Mouse (Mus musculus) forebrain, postnatal 0 days (tissue): ENCODE results near the gene Slc16a9. TPM values are rescaled to one million over a fixed set of nuclear protein-coding genes. Genes with fewer than 3 reads are reported as not detected.

Experiments
- ATAC-seq: fragments of 200-750 bp; cut with Nextera tagmentation; 2 replicates; pipeline ENCODE4 v1.8.0; 2017; ENCODE audit warnings: mild to moderate bottlenecking, moderate library complexity
- DNase-seq: peaks from one replicate; pipeline ENCODE4 v3.0.0-alpha.2; 2015
- H3K27ac ChIP-seq: fragments of 300-500 bp; sonication (generic); 2 replicates; pipeline ENCODE4 v1.5.1; 2014; ENCODE audit warnings: low read depth, mild to moderate bottlenecking, antibody characterized with exemption, low read length, moderate library complexity, mixed read lengths
- H3K27me3 ChIP-seq: fragments of 300-500 bp; sonication (generic); 2 replicates; pipeline ENCODE4 v1.6.1; 2014; ENCODE audit warnings: mild to moderate bottlenecking, low read length, mixed read lengths; ENCODE audit not compliant: insufficient read depth
- H3K36me3 ChIP-seq: fragments of 300-500 bp; sonication (generic); 2 replicates; pipeline ENCODE4 v1.6.1; 2014; ENCODE audit warnings: mild to moderate bottlenecking, moderate library complexity; ENCODE audit not compliant: insufficient read depth
- H3K4me1 ChIP-seq: fragments of 300-500 bp; sonication (generic); 2 replicates; pipeline ENCODE4 v1.6.1; 2014; ENCODE audit warnings: antibody characterized with exemption; ENCODE audit not compliant: insufficient read depth
- H3K4me2 ChIP-seq: fragments of 300-500 bp; sonication (generic); 2 replicates; pipeline ENCODE4 v1.6.1; 2014; ENCODE audit warnings: low read depth, mild to moderate bottlenecking, moderate library complexity
- H3K4me3 ChIP-seq: fragments of 300-500 bp; sonication (generic); 2 replicates; pipeline ENCODE4 v1.5.1; 2014; ENCODE audit warnings: low read depth, low read length, mixed read lengths
- H3K9ac ChIP-seq: fragments of 300-500 bp; sonication (generic); 2 replicates; pipeline ENCODE4 v1.6.1; 2014; ENCODE audit warnings: mild to moderate bottlenecking
- H3K9me3 ChIP-seq: fragments of 300-500 bp; sonication (generic); 2 replicates; pipeline ENCODE4 v1.6.1; 2016; ENCODE audit warnings: low read length
- CTCF ChIP-seq: sonication (generic); IDR thresholded peaks from 2 replicates; pipeline ENCODE4 v1.5.1; 2016; ENCODE audit warnings: antibody characterized with exemption, control low read depth, low read depth
- WGBS: fragments of 180-500 bp; shearing (Covaris S2); extraction: QIAGEN DNeasy Blood & Tissue Kit; methylation state at CpG from one replicate; pipeline ENCODE4 v1.1.7; 2014; 5-methylcytosine and 5-hydroxymethylcytosine counted together
- polyA plus RNA-seq: library from polyadenylated mRNA; unstranded; fragments of >200 nt; fragmentation: Nextera tagmentation; extraction: Ambion mirVana; gene quantifications from 2 replicates; pipeline ENCODE4 v1.2.1, GENCODE M21; 2015
- total RNA-seq: library from RNA; depleted of rRNA; stranded (reverse); fragments of >200 nt; gene quantifications from 2 replicates; pipeline ENCODE4 v1.2.3, GENCODE M21; 2014

Slc16a9 gene
- total and polyA plus RNA-seq, 2 experiments from 2014 or later = 2.6 to 6.1 TPM

DNA sequence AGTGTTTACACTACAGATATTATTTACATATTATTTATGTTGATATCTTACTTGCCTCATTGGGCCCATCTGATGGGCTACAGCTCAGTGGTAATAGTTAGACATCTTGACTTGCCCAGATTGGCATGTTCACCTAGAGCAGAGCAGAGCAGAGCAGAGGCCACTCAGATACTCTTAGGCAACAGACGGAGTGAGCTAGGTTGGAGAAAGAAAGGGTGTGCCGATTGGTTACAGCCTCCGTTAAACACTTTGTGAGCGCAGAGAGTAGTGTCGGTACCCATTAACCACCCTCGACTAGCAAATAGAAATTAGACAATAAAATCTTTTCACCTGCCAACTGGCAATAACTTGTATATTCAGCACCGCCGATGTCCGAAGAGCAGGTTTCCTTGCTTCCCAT lies 1.2 kb downstream of the Slc16a9 start:
- WGBS = 30% methylated on average over 9 of the region's 9 CpGs

GRCm38 (mm10) chr10:70250354-70250753 lies 5.5 kb downstream of the Slc16a9 start:
- no peak for TF ChIP-seq CTCF
- WGBS = 85% methylated on average over 4 of the region's 4 CpGs
- no peaks in the 10 kb centered on the region; the same call in 1 of the 2 replicates for H3K27me3 ChIP-seq
- H3K4me1 ChIP-seq = no peaks in the 10 kb centered on the region
- no peak for ATAC-seq
- H3K36me3 ChIP-seq = no peaks in the 10 kb centered on the region
- H3K9ac ChIP-seq = no peak overlapping the region
- no peak overlapping the region for H3K4me3 ChIP-seq
- no peak for DNase-seq
- H3K27ac ChIP-seq = no peak overlapping the region
- no peak overlapping the region for H3K4me2 ChIP-seq
- H3K9me3 ChIP-seq = no peaks in the 10 kb centered on the region

More for the DNA sequence above, 1.2 kb downstream of the Slc16a9 start:
- no peak for ATAC-seq
- Histone ChIP-seq H3K4me2 (peak overlapping the region; percentile 98), H3K4me1 (no peaks in the 10 kb centered on the region), H3K36me3 (no peaks in the 10 kb centered on the region), H3K27ac (no peak overlapping the region), H3K27me3 (peaks cover 12% of the 10 kb centered on the region), H3K9me3 (no peaks in the 10 kb centered on the region), H3K4me3 (peak overlapping the region; percentile 63), H3K9ac (0 out of 2 replicates have a peak overlapping the region, but pooled peaks have one; percentile 74)
- TF ChIP-seq CTCF = no peak
- no peak for DNase-seq

GRCm38 (mm10) chr10:70250766-70251165 lies 5.9 kb downstream of the Slc16a9 start:
- DNase-seq = no peak
- Histone ChIP-seq H3K36me3 (no peaks in the 10 kb centered on the region), H3K4me1 (no peaks in the 10 kb centered on the region), H3K27ac (no peak overlapping the region), H3K4me3 (no peak overlapping the region), H3K4me2 (no peak overlapping the region), H3K9ac (no peak overlapping the region), H3K9me3 (no peaks in the 10 kb centered on the region), H3K27me3 (no peaks in the 10 kb centered on the region; the same call in 1 of the 2 replicates)
- no peak for ATAC-seq
- 86% methylated on average over 6 of the region's 6 CpGs for WGBS
- no peak for TF ChIP-seq CTCF

GRCm38 (mm10) chr10:70254666-70255065 lies 9.8 kb downstream of the Slc16a9 start:
- H3K4me1 ChIP-seq = no peaks in the 10 kb centered on the region
- H3K27me3 ChIP-seq = no peaks in the 10 kb centered on the region
- TF ChIP-seq CTCF = no peak
- 71% methylated on average over 4 of the region's 4 CpGs for whole genome bisulfite sequencing
- no peak overlapping the region for H3K9ac ChIP-seq
- ATAC-seq (no peak), DNase-seq (no peak)
- no peak overlapping the region for H3K4me2 ChIP-seq
- no peaks in the 10 kb centered on the region for H3K9me3 ChIP-seq
- H3K36me3 ChIP-seq = no peaks in the 10 kb centered on the region
- H3K27ac ChIP-seq = no peak overlapping the region
- no peak overlapping the region for H3K4me3 ChIP-seq

- DNase-seq = no peak
- ATAC-seq = no peak
- Histone ChIP-seq H3K4me2 (no peak overlapping the region), H3K9me3 (no peaks in the 10 kb centered on the region), H3K4me1 (no peaks in the 10 kb centered on the region), H3K36me3 (no peaks in the 10 kb centered on the region), H3K27ac (no peak overlapping the region), H3K27me3 (no peaks in the 10 kb centered on the region), H3K9ac (no peak overlapping the region), H3K4me3 (no peak overlapping the region)
- TF ChIP-seq CTCF = no peak
- 87% methylated on average over 15 of the region's 15 CpGs for WGBS
Observed at GRCm38 (mm10) chr10:70255601-70256210, 10.8 kb downstream of the Slc16a9 start.

GRCm38 (mm10) chr10:70257029-70257428 lies 12.1 kb downstream of the Slc16a9 start:
- no peak overlapping the region for H3K4me3 ChIP-seq
- H3K27me3 ChIP-seq = no peaks in the 10 kb centered on the region
- TF ChIP-seq CTCF = no peak
- no peak overlapping the region for H3K4me2 ChIP-seq
- ATAC-seq = no peak
- no peak for DNase-seq
- H3K36me3 ChIP-seq = no peaks in the 10 kb centered on the region
- no peak overlapping the region for H3K27ac ChIP-seq
- H3K9me3 ChIP-seq = no peaks in the 10 kb centered on the region
- H3K9ac ChIP-seq = no peak overlapping the region
- no peaks in the 10 kb centered on the region for H3K4me1 ChIP-seq
- 92% methylated on average over 4 of the region's 4 CpGs for WGBS

- Histone ChIP-seq H3K9me3 (no peaks in the 10 kb centered on the region), H3K36me3 (no peaks in the 10 kb centered on the region), H3K27me3 (no peaks in the 10 kb centered on the region), H3K4me3 (no peak overlapping the region), H3K4me2 (no peak overlapping the region), H3K4me1 (no peaks in the 10 kb centered on the region), H3K27ac (no peak overlapping the region), H3K9ac (no peak overlapping the region)
- no peak for DNase-seq
- WGBS = 53% methylated on average over 4 of the region's 4 CpGs
- no peak for TF ChIP-seq CTCF
- no peak for ATAC-seq
Observed at GRCm38 (mm10) chr10:70260904-70261303, 16.0 kb downstream of the Slc16a9 start.
